Mouse (Mus musculus): ENCODE measurements at regions not wholly inside any gene's neighbourhood (a gene's known extent, or its start where the extent isn't known, plus 50 kb on each side); places are given as distances from the start of the nearest gene placed in this dataset.

- no peak for DNase-seq (ENCODE audit: low spot score)
Observed at GRCm38 (mm10) chr1:76664381-76664780, 850.5 kb downstream of the Epha4 start.

- no peak for DNase-seq (ENCODE audit: low spot score)
Observed at GRCm38 (mm10) chr1:76676836-76677235, 838.1 kb downstream of the Epha4 start.

- no peak for DNase-seq (ENCODE audit: low spot score)
Observed at GRCm38 (mm10) chr1:76705556-76705955, 809.3 kb downstream of the Epha4 start.

GRCm38 (mm10) chr1:76717639-76718292, 797.1 kb downstream of the Epha4 start:
- DNase-seq (ENCODE audit: low spot score), result no peak

- DNase-seq (ENCODE audit: low spot score), result no peak
Observed at GRCm38 (mm10) chr1:76724453-76724852, 790.4 kb downstream of the Epha4 start.

- no peak for DNase-seq (ENCODE audit: low spot score)
Observed at GRCm38 (mm10) chr1:76737003-76737402, 777.9 kb downstream of the Epha4 start.

GRCm38 (mm10) chr1:76737663-76738062, 777.2 kb downstream of the Epha4 start:
- no peak for DNase-seq (ENCODE audit: low spot score)

GRCm38 (mm10) chr1:76772694-76773093, 742.2 kb downstream of the Epha4 start:
- no peak for DNase-seq (ENCODE audit: low spot score)

- DNase-seq (ENCODE audit: low spot score), result no peak
Observed at GRCm38 (mm10) chr1:76786871-76787270, 728.0 kb downstream of the Epha4 start.

- DNase-seq (ENCODE audit: low spot score), result no peak
Observed at GRCm38 (mm10) chr1:76793438-76793837, 721.5 kb downstream of the Epha4 start.

- no peak for DNase-seq (ENCODE audit: low spot score)
Observed at GRCm38 (mm10) chr1:76819906-76820305, 695.0 kb downstream of the Epha4 start.

- no peak for DNase-seq (ENCODE audit: low spot score)
Observed at GRCm38 (mm10) chr1:76821610-76822009, 693.3 kb downstream of the Epha4 start.

GRCm38 (mm10) chr1:76829690-76830089, 685.2 kb downstream of the Epha4 start:
- no peak for DNase-seq (ENCODE audit: low spot score)

- no peak for DNase-seq (ENCODE audit: low spot score)
Observed at GRCm38 (mm10) chr1:76832311-76832710, 682.6 kb downstream of the Epha4 start.

GRCm38 (mm10) chr1:76835028-76835683, 679.7 kb downstream of the Epha4 start:
- no peak for DNase-seq (ENCODE audit: low spot score)

GRCm38 (mm10) chr1:76849346-76849745, 665.5 kb downstream of the Epha4 start:
- no peak for DNase-seq (ENCODE audit: low spot score)

- DNase-seq (ENCODE audit: low spot score), result peak; percentile 7
Observed at GRCm38 (mm10) chr1:76866304-76866968, 648.5 kb downstream of the Epha4 start.

GRCm38 (mm10) chr1:76873207-76873606, 641.7 kb downstream of the Epha4 start:
- no peak for DNase-seq (ENCODE audit: low spot score)

- no peak for DNase-seq (ENCODE audit: low spot score)
Observed at GRCm38 (mm10) chr1:76880111-76880782, 634.6 kb downstream of the Epha4 start.

GRCm38 (mm10) chr1:76880783-76881145, 634.1 kb downstream of the Epha4 start:
- no peak for DNase-seq (ENCODE audit: low spot score)

- no peak for DNase-seq (ENCODE audit: low spot score)
Observed at GRCm38 (mm10) chr1:76896152-76896864, 618.6 kb downstream of the Epha4 start.

GRCm38 (mm10) chr1:76897431-76897830, 617.5 kb downstream of the Epha4 start:
- no peak for DNase-seq (ENCODE audit: low spot score)

All from yolk sac, embryonic 10.5 days (tissue).